Mouse (Mus musculus): ENCODE results near the gene Snupn. TPM values are rescaled to one million over a fixed set of nuclear protein-coding genes. Genes with fewer than 3 reads are reported as not detected.

The Snupn gene
- polyA plus RNA-seq, 1 experiment from 2014 or later: 12.3 TPM

- Histone ChIP-seq H3K4me2 (ENCODE audit: low read depth, low read length) (no peak overlapping the region), H3K27me3 (replicated peaks; ENCODE audit: control insufficient read depth, insufficient read depth, low read length) (no peaks in the 10 kb centered on the region), H3K4me3 (ENCODE audit: low read length) (no peak overlapping the region), H3K27ac (ENCODE audit: low read length) (no peak overlapping the region), H3K9me3 (ENCODE audit: control insufficient read depth, low read length) (no peaks in the 10 kb centered on the region), H3K36me3 (ENCODE audit: control insufficient read depth, insufficient read depth, low read length) (no peaks in the 10 kb centered on the region), H3K4me1 (ENCODE audit: control insufficient read depth, insufficient read depth, low read length) (no peaks in the 10 kb centered on the region), H3K9ac (ENCODE audit: low read depth, low read length) (no peak overlapping the region)
- WGBS: 71% methylated on average over 1 of the region's 1 CpGs
- ATAC-seq: no peak
Measured at GRCm38 (mm10) chr9:57013756-57014155, 63.1 kb downstream of the Snupn start.

DNA sequence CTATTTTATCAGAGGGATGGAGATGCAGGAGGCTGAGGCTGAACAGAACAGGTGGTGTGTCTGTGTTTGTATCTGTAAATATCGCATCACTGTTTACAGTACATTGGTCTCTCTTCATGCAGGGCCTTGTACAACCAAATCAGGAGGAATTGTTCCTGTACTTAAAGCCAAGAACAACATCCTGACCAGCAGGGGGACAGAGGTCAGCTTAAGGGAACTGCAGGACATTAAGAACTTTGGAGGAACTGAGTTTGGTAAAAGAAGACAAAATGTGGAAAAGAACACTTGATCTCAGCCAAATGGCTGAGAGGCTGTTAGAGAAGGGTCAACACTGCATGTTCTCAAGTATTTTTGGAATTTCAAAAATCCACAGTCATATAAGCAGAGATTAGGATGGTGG is 64.1 kb downstream of the Snupn start:
- Histone ChIP-seq H3K4me2 (ENCODE audit: low read depth, low read length) (no peak overlapping the region), H3K36me3 (ENCODE audit: control insufficient read depth, insufficient read depth, low read length) (no peaks in the 10 kb centered on the region), H3K9me3 (ENCODE audit: control insufficient read depth, low read length) (no peaks in the 10 kb centered on the region), H3K4me3 (ENCODE audit: low read length) (no peak overlapping the region), H3K27me3 (replicated peaks; ENCODE audit: control insufficient read depth, insufficient read depth, low read length) (no peaks in the 10 kb centered on the region), H3K9ac (ENCODE audit: low read depth, low read length) (no peak overlapping the region), H3K27ac (ENCODE audit: low read length) (no peak overlapping the region), H3K4me1 (ENCODE audit: control insufficient read depth, insufficient read depth, low read length) (no peaks in the 10 kb centered on the region)
- no peak for ATAC-seq
- 84% methylated on average over 1 of the region's 1 CpGs for WGBS

- no peaks in the 10 kb centered on the region for H3K9me3 ChIP-seq (ENCODE audit: control insufficient read depth, low read length)
- H3K27ac ChIP-seq (ENCODE audit: low read length): no peak overlapping the region
- H3K36me3 ChIP-seq (ENCODE audit: control insufficient read depth, insufficient read depth, low read length): 0 out of 2 replicates have a peak, but pooled peaks cover 2% of the 10 kb centered on the region
- H3K4me2 ChIP-seq (ENCODE audit: low read depth, low read length): no peak overlapping the region
- H3K4me3 ChIP-seq (ENCODE audit: low read length): no peak overlapping the region
- ATAC-seq: no peak
- H3K4me1 ChIP-seq (ENCODE audit: control insufficient read depth, insufficient read depth, low read length): no peaks in the 10 kb centered on the region
- no peaks in the 10 kb centered on the region for H3K27me3 ChIP-seq (replicated peaks; ENCODE audit: control insufficient read depth, insufficient read depth, low read length)
- no peak overlapping the region for H3K9ac ChIP-seq (ENCODE audit: low read depth, low read length)
- WGBS: 93% methylated on average over 1 of the region's 1 CpGs
Measured at GRCm38 (mm10) chr9:57017631-57018030, 67.0 kb downstream of the Snupn start.

- WGBS: 84% methylated on average over 1 of the region's 1 CpGs
- H3K27ac ChIP-seq (ENCODE audit: low read length): no peak overlapping the region
- H3K36me3 ChIP-seq (ENCODE audit: control insufficient read depth, insufficient read depth, low read length): 0 out of 2 replicates have a peak, but pooled peaks cover 5% of the 10 kb centered on the region
- no peak overlapping the region for H3K9ac ChIP-seq (ENCODE audit: low read depth, low read length)
- no peak overlapping the region for H3K4me2 ChIP-seq (ENCODE audit: low read depth, low read length)
- no peak for ATAC-seq
- H3K4me1 ChIP-seq (ENCODE audit: control insufficient read depth, insufficient read depth, low read length): no peaks in the 10 kb centered on the region
- H3K27me3 ChIP-seq (replicated peaks; ENCODE audit: control insufficient read depth, insufficient read depth, low read length): no peaks in the 10 kb centered on the region
- no peaks in the 10 kb centered on the region for H3K9me3 ChIP-seq (ENCODE audit: control insufficient read depth, low read length)
- H3K4me3 ChIP-seq (ENCODE audit: low read length): no peak overlapping the region
Measured at GRCm38 (mm10) chr9:57031756-57032155, 81.1 kb downstream of the Snupn start.

Other genes starting within 250 kb of the Snupn start
- 1.0 and 1.7 TPM in 2 replicates for gene Lingo1, start 154.4 kb upstream of the Snupn start, polyA plus RNA-seq (2015; fragmentation: Nextera tagmentation; extraction: Ambion mirVana)
- gene Odf3l1, start 86.2 kb upstream of the Snupn start, polyA plus RNA-seq (2015; fragmentation: Nextera tagmentation; extraction: Ambion mirVana): 1.4 and 1.5 TPM in 2 replicates
- 17.4 and 18.2 TPM in 2 replicates for gene Cspg4, start 85.8 kb upstream of the Snupn start, polyA plus RNA-seq (2015; fragmentation: Nextera tagmentation; extraction: Ambion mirVana)
- gene Snx33, start 22.5 kb upstream of the Snupn start, polyA plus RNA-seq (2015; fragmentation: Nextera tagmentation; extraction: Ambion mirVana): 4.8 and 5.2 TPM in 2 replicates
- gene Imp3, start 13.4 kb upstream of the Snupn start, polyA plus RNA-seq (2015; fragmentation: Nextera tagmentation; extraction: Ambion mirVana): 60.9 and 67.2 TPM in 2 replicates
- 8.0 and 8.7 TPM in 2 replicates for gene Ptpn9, start 44.0 kb downstream of the Snupn start, polyA plus RNA-seq (2015; fragmentation: Nextera tagmentation; extraction: Ambion mirVana)
- gene Sin3a, start 121.2 kb downstream of the Snupn start, polyA plus RNA-seq (2015; fragmentation: Nextera tagmentation; extraction: Ambion mirVana): 22.4 and 23.3 TPM in 2 replicates
- 45.4 and 52.7 TPM in 2 replicates for gene Man2c1, start 179.8 kb downstream of the Snupn start, polyA plus RNA-seq (2015; fragmentation: Nextera tagmentation; extraction: Ambion mirVana)
- gene Neil1, start 197.4 kb downstream of the Snupn start, polyA plus RNA-seq (2015; fragmentation: Nextera tagmentation; extraction: Ambion mirVana): 8.6 TPM in 2 replicates
- gene Commd4, start 207.5 kb downstream of the Snupn start, polyA plus RNA-seq (2015; fragmentation: Nextera tagmentation; extraction: Ambion mirVana): 111 and 120 TPM in 2 replicates